Mouse (Mus musculus) small intestine, adult 2 months (tissue): Measurements from ENCODE around the gene Ick.
"Not testable (repeated sequence)": the region's sequence is repeated elsewhere in the genome, so short reads cannot be mapped to it uniquely, and the experiment has no call there.

Experiments
- CTCF ChIP-seq: fragments of 200-500 bp; IDR thresholded peaks from 2 replicates; pipeline ENCODE4 v1.5.1; 2012; ENCODE audit warnings: low read depth, mild to moderate bottlenecking, control low read depth, inconsistent platforms, low read length, moderate library complexity, mixed read lengths; ENCODE audit not compliant: insufficient replicate concordance, insufficient read length; ENCODE audit errors: extremely low read depth
- POLR2A ChIP-seq: fragments of 200-500 bp; IDR thresholded peaks from 2 replicates; pipeline ENCODE4 v1.6.1; 2012; ENCODE audit warnings: low read depth, mild to moderate bottlenecking, control low read depth, inconsistent platforms, low read length, moderate library complexity

DNA sequence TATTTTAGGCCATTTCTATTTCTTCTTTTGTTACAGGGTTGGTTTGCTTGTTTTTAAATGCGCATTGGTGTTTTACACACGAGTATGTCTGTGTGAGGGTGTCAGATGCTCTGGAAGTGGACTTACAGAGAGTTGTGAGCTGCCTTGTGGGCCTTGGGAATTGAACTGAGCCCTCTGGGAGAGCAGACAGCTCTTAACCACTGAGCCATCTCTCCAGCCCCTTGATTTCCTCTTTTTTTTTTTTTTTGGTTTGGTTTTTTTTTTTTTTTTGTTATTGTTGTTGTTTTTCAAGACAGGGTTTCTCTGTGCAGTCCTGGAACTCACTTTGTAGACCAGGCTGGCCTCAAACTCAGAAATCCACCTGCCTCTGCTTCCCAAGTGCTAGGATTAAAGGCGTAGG lies 35.7 kb upstream of the Ick start:
- TF ChIP-seq CTCF, POLR2A: not testable (repeated sequence)
